Mouse (Mus musculus) kidney, postnatal 36 days (tissue): ENCODE measurements around the gene Ipo13.

Experiments used
- DNase-seq, 2 experiments: peaks; one replicate each; pipeline ENCODE4 v3.0.0; 2021 to 2022; ENCODE audit warnings: mixed read lengths in 2 of 2

Gene Ipo13

DNA sequence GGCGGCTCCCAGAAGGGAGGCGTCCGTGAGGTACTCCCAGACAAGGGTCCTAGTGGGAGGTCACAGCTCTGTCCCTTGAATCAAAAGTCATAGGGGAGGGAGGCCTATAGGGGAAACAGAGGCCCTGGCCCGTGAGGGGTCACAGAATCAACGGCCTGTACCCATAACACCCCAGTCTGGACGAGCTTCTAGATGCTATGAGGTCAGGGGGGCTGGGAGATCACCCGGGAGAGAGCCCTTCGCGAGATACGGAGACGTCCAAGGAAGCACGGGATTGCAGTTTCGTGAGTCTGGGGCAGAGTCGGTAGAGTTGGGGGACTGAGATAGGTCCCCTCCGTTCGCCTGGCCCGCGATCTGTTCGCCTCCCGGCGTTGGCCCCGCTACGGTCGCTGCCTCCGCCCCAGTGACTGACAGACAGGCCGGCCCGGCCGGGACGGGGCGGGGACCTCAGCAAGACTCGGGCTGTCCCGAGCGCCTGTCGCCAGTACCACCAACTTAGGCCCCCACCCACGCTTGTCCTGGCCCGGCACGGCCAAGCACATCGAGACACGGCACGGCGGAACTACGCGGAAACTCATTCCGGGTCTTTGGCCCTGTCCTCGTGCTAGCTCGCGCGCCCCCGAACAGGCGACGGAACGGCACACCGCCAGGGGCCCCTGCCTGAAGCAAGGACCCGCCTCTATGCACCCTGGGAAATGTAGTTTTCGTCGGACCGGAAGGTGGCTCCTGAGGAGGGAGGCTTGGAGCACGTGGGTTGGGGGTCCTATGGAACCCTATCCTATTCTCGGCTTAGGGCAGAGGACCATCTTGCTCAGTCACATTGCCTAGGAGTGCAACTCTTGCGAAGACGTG lies at the start of gene Ipo13:
Gene Ipo13 (minus strand): TSS at position 409 of the 852 bp plus-strand sequence.
- DNase-seq, result peak; percentile 90 to 95

DNA sequence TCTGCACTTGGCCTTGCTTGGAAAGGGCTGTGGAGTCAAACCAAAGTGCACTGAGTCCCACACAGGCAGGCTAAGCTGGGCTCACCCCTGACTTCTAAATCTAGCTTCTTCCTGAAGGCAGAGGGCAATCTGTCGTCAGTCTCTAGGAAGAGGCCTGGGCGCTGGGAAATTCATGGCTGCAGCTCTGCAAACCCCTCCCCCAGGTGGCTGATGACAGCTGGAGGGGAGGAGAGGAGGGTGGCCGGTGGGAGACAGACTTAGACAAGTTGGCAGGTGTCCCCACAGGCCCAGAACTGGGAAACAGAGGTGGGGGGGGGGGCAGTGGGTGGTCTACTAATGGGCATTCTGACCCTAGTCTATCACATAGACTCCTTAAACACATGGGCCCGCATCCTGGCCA lies 42.7 kb upstream of the Ipo13 start:
- no peak for DNase-seq

DNA sequence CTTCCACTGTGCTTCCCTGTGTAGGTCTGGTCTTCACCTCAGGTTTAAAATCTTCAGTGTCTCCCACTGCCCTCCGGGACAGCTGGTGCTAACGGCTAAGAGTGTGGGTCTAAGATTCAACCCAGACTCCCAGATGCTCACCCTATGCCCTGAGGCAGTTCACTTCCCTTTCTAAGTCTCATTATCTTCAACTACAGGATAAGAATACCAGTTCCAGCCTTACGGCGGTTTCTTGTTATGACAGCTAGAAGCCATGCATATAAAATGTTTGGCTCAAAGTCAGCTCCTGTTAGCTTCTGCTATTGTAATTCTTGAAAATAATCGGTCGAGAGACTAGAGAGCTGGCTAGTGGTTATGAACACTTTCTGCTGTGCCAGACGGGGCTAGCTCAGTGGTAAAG lies 32.7 kb upstream of the Ipo13 start:
- no peak for DNase-seq

DNA sequence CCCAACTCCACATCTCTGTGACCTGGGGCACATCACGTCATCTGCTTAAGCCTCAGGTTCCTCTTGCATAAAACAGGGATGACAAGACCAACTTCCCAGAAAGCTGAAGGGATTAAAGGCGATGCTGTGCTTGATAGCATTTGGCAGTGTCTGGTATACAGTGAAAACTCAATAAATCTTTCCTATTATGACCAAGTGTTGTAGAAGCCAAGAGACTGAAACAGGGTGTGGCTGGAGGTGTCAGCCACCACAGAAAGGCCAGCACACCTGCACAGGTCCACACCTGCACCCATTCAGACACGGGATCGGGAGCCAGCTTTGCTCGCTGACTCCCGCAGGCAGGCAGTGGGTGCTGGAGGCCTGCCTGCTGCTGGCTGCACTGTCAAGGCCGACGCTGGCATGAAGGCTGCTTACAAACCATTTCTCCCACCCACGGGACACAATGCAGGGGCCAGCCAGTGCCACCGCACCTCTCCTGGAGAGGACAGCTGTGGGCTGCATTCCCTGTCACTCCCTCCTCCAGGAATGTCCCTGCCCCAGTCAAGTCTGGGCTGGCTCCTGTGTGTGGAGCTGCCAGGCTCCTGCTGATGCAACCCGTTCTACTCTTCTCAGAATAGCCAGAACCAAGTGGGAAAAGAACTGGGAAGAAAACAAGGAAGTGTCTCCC lies 32.0 kb upstream of the Ipo13 start:
- DNase-seq, result no peak

DNA sequence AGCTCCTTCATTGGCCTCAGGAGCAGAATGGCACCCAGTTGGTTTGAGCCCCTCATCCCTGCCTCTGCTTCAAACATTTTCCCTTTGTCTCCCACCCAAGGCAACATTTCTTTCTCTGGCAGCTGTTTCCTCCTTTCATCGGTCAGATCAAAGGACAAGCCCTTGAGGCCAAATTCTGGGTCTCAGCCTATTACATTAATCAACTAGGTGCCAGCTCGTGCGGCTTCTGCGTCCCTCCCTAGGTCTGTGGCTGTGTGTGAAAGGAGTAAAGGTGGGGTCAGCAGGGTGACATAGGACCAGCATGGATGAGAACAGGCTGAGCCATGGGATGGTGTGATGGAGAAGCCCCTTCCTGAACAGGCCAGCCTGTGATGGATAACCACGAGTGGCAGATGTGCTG lies 28.5 kb upstream of the Ipo13 start:
- DNase-seq, result no peak

DNA sequence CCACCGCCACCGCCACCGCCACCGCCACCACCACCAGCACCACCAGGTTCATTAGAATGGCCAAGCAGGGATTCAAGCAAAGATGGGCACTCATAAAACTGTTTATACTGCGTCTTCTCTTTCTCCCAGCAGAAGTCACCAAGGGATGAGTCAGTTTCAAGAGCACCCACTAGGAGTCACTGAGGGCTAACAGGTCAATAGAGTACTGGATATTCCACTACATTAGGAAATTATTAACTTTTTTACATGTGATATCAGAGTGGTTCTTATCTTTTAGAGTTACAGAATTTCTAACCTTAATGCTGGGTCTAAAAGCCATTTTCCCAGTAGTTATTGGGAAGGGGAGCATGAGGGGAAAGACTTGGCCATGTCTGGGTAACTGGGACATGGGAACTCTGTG lies 22.2 kb upstream of the Ipo13 start:
- DNase-seq, result peak in 1 of 2 experiments; percentile 8

DNA sequence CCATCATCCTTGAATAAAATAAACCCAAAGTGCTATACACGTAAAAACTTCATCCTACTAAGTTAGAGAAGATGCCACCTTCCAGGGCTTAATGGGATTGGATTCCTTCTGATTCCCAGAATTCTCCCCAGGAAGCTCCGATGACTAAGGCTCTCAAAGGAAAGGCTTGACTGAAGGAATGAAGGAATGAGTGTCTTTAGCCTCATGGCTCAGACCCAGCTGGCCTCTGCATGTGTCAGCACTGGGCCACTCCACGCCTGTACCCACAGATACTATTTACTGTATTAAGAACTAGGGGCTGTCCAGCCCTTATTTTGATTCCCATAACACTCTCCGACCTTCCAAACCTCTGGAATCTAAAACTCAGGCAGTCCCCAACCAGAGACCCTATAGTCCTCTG lies 19.3 kb upstream of the Ipo13 start:
- DNase-seq, result no peak

DNA sequence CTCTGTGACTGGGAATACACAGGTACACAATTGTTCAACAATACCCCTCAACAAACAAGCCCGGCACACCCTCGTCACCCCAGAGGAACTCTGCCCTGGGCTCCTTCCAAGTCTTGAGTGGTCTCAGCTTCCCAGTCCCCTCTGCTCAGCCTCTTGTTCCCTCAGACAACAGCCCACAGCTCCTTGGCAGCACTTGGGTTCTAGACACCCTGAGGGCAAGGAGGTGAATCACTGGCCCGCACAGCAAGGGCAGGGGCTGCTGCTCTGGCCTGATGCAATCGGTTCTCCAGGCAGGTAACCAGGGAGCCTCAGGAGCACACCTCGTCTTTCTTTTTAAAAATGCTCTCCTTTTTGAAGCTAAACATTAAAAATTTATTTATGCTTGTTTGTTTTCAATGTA lies 18.4 kb upstream of the Ipo13 start:
- DNase-seq, result no peak

DNA sequence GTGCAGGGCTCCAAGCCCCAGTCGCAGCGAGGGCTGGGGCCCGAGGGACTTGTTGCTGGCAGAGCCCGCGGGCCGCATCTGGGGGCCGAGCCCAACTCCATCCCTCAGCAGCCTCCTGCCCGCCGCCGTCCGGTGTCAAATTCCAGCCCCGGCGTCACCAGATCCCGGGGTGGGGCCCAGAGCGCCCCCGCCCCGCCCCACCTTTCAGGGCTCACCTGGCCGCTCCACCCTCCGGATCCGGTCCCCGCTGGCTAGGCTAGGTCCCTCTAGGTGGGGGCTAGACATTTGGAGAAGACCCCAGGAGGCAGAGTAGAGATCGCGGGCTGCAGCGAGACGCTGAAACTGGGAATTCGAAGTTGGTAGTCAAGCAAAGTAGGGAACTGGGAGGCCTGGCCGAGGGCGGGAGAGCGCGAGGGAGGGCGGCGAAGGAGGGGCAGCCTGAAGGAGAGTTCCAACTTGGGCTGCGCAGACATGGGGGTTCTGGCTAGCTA lies 14.6 kb upstream of the Ipo13 start, which contains the start of gene Artn:
Gene Artn (minus strand): TSS at position 373 of the 491 bp plus-strand sequence.
- DNase-seq, result peak; percentile 68 to 82

DNA sequence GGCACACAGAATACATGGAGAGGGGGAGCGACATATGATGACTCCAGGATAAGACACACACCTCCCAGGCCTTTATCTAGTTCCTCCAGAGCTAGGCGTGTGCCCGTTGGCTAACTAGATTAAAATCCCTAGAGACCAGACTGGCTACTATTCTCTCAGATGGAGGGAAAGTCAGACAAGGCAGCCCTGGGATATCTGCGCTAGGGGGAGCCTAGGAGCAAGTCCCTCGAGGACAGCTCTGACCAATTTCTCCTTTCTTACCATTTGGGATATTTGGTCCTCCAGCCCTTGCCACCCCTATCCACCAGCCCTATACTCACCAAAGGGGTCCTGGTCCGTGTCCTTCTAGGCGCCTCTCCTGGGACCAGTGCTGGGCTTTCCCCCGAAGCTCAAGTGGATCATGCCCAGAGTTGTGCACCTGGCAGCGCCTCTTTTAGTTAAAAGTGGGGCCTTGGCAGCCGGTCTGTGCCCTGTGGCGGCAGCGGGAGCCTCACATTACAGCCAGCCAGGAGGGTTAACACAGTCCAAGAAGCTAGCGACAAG lies 14.0 kb upstream of the Ipo13 start:
- peak; percentile 64 to 81 for DNase-seq

DNA sequence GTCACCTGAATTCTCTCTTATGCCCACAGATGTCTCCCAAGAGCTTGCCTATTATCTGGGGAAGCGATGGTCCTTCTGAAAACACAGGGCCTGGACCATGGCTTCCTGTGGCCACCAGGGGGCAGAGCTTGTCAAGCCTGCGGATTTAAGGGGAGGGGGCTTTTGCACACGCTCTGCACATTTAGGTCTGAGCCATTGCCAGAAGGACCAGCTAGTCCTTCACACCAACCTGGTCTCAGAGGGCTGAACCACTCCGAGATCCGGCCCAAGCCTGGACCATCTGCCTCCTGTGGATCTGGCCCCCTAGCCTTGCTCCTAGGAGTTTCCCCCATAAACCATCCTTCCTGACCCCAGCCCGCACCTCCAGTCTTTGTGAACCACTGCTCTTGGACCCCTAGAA lies 13.4 kb upstream of the Ipo13 start:
- DNase-seq, result peak; percentile 7 to 55

DNA sequence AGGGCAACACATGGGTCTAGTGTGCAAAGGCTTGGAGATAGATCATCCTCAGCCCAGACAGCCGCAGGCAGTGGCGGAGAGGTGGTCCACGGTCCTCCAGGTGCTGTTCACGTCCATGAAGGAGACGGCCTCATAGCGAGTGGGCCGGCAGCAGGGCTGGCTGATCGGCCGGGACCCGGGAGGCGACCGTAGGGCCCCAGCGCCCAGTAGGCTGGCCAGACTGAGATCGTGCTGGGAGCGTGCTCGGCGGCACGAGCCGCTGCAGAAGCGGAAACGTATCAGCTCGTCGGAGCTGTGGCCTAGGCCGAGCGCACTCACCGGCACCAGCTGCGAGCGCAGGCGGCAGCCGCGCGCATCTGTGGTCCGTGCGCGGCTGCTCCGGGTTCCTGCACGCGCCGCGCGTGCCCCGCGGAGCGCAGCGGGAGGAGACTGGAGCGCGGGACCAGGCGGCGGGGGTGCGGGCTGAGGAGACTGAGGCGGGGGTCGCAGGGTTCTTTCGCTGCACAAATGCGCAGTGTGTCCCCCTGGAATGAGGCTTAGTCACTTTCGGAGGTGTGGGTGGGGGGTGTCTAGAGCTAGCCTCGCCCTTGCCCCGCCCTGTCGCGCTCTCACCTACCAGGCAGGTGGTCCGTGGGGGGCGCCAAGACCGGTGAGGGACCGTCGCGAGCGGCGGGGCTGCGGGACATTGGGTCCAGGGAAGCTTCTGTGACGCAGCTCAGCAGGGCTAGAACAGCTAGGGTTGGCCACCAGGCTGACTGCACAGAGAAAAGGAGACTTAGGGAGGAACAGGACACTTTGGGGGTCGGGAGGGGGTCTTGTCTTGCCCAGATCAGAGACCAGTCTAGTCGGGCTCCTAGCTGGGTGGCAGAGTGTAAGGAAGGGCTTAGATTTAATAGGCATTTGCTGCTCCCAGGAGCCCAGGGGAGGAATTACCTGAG lies 12.0 kb upstream of the Ipo13 start:
- DNase-seq, result peak; percentile 16 to 50

DNA sequence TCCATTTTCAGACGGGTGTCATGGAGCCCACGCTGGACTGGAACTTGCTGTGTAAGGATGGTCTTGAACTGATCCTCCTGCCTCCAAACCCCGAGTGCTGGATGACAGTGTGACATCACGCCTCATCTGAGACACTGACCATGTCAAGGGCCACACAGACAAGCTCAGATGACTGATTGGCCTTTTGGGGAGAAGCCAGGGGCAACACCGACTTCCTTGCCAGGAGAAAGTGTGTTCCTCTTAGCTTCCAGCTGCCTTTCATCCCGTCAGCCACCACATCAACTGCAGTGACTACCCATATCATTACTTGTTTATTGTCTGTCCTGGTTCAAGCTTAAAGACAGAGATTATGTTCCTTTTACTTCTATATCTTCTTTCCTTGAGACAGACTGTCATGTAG lies 10.1 kb upstream of the Ipo13 start:
- no peak for DNase-seq

DNA sequence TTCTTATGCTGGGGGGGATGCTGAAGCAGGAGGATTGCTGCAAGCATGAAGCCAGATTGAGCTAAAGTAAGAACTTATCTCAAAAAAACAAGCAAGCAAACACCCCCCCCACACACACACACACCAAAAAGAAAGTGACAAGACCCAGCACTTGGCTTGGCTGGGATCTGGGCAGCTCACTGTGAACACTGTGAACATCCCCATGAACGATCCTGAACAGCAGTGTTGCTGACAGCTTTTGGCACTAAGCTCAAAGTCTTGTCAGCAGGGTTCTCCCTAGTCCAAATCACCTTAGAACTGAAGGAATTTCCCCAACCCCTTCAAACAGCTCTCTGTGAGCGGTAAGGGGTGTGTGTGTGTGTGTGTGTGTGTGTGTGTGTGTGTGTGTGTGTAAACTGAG lies 8.7 kb upstream of the Ipo13 start:
- no peak for DNase-seq

DNA sequence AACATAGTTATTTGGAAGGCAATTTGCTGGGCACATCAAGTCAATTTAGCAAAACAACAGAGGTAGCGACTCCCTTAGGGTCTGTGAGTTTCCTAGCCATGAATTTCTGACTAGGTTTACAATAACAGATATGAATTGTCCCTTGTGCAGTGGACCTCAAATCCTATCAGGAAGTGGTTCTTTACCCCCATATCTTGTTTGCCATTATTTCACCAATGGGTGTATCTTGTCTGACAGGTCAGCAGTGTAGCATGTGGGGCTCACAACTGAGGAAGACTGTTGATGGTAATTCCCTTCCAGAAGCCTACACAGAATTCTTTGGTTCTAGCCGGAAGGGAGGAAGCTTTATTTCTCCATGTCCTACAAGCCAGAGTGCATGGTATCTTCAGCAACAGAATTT lies 6.6 kb upstream of the Ipo13 start:
- no peak for DNase-seq

DNA sequence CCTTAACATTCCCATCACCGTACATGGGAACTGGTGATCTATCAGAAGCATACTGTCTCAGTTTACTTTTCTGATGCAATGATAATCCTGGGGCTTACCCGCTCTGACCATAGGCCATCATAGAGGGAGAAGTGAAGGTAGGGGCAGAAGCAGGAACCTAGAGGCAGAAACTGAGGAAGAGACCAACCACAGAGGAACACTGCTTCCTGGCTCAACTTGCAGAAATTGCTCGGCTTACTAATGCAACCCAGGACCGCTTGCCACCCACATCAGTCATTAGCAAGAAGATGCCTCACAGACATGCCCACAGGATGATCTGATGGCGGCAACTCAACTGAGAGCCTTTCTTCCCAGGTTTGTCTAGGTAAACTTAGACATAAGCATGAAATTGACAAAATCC lies 4.0 kb upstream of the Ipo13 start:
- DNase-seq, result no peak

DNA sequence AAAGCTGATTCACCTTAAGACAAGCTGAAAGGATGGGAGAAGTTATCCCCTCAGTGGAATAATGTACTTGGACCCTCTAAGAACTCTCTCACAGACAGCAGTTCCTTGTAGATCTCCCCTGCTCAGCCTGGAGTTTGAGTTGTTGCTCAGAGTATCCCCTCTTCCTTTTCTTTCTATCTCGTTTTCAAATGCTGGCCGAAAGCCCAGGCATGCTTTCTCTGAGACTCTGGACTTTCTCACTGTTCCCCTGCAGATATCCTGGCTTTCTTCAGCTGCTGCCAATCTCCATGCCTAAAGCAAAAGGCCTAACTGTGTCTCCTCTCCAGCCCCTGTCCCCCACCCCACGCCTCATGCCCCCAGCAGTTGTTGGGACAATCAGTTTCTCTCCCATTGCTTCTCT lies 3.5 kb upstream of the Ipo13 start:
- peak; percentile 34 to 68 for DNase-seq

DNA sequence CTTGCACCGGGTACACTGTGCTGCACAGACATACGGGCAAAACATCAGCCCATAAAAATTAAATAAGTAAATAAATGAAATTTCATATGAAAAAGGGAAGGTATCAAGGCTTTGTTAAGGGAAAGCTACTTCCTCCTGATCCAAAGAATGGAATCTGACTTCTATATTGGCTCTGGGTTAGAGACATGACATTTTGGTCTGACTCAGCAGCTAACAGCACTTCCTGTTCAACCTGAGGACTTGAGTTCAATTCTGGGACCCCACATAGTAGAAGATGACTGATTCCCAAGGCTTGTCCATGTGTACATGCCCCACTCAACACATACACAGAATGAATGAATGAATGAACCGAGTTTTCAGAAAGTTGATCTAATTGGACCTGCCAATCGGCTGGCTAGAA lies 3.0 kb upstream of the Ipo13 start:
- DNase-seq, result no peak

DNA sequence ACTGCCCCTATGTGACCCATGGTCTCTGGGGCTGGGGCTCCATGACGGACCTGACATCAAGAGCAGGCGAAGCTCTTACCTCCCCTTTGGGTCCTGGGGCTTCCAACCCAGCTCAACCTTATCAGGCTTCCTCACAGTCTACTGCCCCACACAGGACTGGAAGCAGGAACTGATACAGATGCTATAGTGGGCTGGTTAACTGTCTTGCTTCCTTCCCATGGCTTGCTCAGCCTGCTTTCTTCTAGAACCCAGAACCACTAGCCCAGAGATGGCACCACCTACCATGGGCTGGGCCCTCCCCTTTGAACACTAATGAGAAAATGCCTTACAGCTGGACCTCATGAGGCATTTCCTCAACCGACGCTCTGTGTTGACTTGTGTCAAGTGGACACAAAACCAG lies 2.6 kb upstream of the Ipo13 start:
- DNase-seq, result no peak

DNA sequence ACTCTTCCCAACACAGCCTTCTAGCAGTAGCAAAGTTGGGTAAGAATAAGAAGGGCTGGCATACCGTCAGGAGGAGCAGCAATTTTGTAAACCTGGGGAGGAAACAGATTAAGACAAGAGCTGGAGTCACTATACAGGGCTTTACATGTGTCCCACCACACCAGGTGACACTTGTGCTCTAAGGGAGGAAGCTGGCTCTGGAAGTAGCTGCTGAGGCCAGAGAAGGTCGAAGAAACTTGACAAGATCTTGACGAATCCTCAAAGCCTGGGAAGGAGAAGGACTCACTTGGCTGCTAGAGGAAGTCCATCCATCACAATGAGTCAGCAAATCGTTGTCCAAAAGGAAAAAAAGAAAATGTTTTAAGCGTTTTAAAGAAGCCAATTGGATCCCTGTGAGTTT lies 1.6 kb upstream of the Ipo13 start:
- DNase-seq, result no peak

DNA sequence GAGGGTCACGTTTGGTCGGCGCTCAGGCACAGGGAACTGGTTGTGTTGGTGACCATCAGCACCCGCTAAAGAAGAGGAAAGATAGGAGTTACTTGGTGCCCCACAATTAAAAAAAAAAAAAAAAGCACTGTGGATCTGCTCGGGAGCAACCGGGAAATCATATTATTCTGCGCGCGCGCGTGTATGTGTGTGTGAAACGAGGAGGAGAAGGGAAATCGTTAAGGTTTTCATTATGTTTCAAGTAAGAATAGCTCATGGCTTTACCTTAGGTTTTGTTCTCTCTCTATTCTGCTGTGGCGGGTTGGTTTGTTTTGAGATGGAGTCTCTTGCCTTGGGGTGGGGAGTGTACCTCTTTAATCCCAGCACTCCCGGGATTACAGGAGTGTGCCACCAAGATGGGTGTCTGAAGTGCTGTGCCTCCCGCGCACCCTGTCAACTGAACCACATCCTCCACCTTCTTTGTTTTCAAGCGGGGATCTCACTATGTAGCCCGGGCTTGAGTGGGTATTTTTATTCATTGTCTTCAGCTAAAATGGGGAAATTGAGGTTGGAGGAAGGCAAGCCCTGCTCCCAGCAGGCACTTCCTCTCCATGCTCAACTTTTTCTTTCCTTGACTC lies 798 bp upstream of the Ipo13 start:
- DNase-seq, result peak in 1 of 2 experiments; percentile 31

DNA sequence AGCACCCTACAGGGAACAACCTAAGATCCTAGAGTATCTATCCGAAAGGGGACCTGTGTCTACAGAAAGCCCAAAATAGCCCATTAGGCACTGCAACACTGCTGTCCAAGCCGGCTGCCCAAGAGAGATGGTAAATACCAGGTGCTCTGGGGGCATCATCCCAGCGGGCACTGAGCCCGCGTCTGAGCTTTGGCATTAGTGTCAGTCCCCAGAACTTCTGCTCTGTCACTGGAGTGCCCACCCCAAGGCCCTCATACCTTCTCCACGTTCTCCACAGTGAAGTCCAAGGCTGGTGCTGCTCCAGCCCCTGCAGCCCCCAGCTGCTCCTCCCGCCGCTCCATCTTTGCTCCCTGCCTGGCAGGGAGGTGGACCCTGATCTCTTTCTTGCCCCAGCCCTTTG lies 768 bp downstream of the Ipo13 start:
- no peak for DNase-seq
